Mouse (Mus musculus): ENCODE data around the gene Noc2l.

Gene Noc2l

DNA sequence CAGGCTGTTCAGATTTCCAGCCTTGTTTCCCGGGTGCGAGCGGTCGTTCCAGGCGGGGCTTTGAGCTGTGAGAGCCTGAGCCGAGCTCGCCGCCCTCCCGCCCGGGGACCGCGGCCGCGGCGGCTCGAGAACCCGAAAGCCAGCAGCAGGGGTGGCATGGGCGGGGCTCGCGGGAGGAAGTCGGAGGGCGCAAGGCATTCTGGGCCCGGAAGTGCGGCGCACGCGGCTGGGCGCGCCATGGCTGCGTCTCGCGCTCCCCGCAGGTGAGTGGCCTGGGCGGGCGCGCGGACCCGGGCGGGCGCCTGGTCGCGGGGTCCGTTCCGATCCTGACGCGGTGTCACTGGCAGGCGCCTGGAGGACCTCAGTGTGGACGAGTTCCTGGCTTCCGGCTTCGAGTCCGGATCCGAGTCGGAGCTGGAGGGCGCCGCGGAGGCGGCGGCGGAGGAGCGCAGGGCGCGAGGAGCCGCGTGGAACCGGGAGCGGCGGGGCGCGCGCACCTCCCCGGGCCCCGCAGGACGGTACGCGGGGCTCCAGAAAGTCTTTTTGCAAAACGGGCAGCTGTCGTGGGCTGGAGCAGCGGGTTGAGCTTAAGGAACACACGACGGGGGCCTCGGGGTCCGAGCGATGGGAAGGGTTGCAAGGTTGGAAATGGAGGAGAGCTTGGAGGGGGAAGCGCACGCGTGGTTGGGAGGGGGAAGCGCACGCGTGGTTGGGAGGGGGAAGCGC is at the start of gene Noc2l:
Noc2l (plus strand) TSS at position 203 of the 726 bp plus-strand sequence.
- peak; percentile 95 for DNase-seq (ENCODE audit: low read depth)

DNA sequence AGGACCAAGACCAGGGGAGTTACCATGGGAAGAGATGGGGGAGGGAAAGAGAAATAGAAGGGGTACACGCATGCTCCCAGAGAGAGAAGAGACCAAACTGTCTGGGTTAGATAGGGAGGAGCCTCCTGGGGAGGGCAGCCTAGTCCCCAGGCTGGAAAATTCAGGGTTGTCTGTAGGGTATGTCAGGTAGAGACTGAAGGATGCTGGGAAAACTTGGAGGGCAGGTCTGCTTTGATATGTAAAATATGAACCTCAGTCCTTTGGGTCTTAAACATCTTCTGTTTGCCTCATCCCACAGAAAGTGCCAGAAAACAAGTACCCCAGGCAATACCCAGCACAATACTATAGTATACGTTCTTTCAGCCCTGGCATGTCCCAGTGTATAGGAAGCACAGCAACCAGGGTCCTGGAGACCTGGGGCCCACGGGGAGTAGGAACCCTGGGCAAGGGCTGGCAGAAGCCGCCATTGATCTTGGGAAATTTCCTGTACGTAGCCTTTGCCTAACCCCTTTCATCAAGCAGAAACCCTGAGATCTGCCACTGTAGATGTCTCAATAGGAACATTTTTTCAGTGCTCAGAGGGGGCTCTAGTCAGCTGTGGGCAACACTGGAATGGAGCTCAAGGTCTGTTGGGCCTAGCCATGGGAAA is 47.5 kb upstream of the Noc2l start:
- no peak for DNase-seq (ENCODE audit: low read depth)

DNA sequence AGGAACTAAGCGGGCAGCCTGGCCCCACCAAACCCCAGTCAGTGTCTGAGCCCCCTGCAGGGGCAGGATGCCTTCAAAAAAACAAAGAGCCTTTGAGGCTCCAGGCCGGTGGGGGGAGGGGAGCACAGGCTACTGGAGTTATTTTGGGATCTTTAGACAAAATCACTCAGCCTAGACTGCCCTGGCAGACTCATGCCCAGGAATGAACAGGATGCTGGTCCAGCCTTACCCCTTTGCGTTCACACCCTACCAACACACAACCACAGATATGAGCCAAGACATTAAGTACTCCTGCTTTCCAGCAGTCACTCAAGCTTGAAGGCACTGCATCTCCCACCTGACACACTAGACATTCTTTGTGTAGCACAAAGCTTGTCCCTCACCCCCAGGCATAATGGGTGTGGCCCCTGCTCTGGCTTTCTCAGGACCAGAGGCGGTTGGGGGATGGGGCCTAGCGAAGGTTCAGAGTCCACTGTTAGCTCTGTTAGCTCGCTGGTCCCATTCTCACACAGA is 46.9 kb upstream of the Noc2l start:
- no peak for DNase-seq (ENCODE audit: low read depth)

DNA sequence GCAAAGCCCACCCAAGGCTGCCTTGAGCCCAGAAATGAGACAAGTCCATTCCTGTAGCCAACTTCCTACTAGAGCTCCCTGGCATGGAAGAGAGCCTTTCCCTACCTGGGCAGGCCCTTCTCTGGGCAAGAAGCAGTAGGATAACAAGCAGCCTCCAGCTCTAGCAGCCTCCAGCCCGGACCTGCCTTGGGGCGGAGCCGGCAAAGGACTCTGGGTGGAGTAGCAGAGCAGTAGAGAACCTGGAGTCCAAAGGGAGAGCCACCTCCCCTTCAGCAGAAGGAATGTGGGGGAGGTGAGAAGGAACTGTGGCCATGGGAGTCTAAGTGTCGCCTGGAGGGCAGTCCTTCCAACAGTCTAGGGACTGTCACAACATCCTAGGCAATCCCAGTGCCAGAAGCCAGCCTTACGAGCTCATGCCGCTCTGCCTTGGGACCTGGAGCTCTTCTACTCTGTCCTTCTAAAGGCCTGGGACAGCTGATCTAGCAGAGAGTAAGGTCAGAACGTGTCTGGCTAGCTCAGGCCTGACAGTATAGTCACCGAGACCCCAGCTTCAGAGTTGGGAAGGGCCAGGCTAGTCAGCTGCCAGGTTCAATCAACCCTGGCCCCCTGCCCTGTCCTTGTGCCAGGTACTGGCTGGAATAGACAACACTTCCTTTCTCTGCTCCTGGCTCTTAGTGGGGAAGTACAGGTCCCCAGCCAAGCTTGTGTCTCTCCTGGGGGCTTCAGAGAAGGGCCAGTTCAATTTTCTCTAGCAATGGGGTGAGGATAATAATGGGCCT is 43.2 kb upstream of the Noc2l start:
- DNase-seq (ENCODE audit: low read depth), result no peak

DNA sequence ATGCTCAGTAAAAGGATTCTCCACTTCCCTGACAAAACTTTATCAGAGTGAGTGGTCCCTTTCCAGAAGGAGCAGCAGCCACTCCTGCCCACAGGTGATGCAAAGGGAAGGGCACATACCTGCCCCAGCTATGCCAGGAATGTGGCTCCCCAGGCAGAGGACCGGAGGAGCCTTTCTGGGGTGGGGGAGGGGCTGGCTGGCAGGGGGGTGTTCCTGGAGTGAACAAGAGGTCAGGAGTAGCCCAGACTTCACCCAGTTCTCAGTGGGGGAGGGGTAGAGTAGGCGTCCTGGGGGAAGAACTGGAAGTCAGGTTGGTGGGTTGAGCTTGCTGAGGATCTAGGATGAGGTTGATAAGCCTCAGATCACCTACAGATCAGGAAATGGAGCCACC is 42.6 kb upstream of the Noc2l start:
- no peak for DNase-seq (ENCODE audit: low read depth)

DNA sequence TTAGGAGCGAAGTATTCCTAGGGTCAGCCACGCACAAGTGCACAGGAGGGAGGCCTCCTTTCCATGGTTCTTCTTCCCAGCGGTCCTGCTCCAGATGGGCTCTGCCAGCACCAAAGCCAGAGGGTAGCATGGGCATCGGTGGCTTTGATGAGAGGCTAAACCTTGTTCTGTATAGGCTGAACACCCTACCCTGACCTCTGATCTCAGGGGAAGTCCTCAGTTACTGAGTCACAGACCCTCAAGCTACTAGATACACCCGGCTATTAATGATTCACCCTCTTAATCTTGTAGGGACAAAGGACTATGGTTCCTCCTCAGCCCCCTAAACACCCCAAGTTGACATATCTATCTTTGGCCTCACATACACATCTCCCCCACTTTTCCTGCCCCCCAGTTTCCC is 41.9 kb upstream of the Noc2l start:
- no peak for DNase-seq (ENCODE audit: low read depth)

DNA sequence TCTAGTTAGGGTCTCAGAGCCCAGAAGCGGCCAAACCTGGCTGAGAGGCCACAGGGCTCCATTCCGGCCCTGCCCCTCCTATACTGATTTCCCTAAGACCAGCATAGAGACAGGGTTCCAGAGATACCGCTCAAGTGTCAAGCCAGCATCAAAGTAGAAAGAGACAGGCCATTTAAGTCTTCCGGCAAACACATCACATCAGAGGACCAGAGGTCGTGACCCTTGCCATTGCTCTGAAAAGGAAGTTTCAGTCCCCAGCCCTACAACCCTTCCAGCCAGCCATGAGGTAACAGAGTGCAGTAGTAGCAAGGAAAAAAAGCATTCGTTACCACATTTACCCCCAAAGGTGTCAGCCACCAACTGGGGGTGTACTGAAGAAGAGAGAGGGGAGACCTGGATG is 41.5 kb upstream of the Noc2l start:
- DNase-seq (ENCODE audit: low read depth), result no peak

DNA sequence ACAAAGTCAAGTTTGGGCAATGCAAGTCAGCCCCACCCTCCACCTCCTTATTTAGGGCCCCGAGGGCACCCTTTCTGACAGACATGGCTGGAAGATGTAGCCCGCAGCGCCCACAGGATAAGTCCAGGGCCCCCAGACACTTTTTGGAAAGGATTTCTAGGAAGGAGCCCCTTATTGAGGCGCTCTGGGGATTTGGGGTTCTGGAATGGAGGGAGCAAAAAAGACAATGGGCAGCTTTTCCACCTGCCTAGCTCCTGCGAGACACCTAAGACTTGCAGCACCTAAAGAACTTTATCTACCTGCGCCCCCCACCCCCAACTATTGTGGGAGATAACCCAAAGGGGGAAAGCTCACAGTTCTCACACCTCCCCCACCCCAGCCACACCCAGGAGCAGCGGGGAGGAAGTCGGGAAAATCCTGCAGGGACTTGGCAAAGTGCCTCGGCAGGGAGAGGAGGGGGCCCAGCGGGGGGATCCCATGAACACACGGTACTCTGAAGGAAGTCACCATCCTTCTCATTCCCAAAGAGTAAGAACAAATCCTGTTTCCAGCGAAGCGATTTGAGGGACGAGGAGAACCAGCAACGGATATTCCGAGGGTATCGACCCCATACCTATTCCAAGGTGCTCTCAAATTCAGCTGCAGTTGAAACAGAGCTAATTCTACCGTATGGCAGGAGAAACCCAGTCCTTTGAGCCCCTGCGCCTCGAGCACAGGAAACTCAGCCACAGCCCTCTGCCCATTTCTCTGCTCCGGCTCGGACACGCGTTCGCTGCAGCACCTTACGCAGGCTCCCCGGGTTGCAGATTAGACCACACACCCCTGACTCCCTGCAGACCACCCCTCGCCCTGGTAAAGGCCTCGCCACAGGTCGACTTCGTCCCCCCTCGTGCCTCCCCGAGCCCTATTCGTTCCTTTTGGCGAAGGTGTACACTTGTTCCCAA is 39.6 kb upstream of the Noc2l start:
- peak; percentile 54 for DNase-seq (ENCODE audit: low read depth)

DNA sequence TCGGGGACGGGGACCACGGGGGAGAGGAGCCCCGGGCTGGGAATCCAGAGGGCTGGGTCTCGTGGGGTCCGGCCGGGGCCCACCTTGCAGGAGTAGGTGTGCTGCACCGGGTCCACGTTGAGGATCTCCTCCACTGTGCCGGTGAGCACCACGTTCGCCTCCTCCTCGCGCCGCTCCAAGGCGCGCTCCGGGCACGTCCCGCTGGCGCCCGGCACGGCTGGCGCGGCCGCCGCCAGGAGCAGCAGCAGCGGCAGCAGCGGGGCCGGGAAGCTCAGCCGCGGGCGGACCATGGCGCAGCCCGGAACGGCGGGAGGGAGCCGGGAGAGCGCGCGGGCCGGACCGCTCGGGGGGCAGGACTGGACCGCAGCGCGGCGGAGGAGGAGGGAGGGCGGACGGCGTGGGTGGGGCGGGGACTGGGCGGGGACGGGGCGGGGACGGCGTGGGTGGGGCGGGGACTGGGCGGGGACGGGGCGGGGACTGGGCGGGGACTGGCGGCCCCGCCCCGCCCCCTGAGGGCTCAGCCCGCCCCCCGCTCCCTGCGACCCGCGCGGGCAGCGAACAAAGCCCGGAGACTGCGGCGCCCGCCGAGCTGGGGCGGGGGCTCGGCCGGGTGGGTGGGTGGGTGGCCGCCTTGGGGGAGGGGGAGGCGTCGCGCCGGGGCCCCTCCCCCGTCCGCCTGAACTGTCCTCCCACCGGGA is 38.5 kb upstream of the Noc2l start, which contains the start of gene Agrn:
Agrn (minus strand) TSS at position 358 of the 698 bp plus-strand sequence.
- peak; percentile 73 for DNase-seq (ENCODE audit: low read depth)

DNA sequence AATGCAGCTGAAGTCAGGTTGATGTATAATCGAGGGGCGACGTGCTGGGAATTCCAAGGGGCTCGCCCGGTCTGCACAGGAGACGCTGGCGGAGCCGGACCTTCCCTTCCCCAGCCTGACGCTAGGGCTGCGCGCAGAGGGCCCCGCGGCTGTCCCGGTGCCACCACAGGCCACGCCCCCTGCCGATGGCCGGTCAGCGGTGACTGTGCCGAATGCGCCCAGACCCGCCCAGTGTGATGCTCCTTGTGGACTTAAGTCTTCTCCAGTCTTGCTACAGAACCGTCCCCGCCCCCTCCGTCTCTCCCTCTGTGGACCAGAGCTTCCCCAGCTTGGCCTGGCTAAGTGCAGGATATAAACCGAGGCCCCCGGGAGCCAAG is 38.0 kb upstream of the Noc2l start:
- DNase-seq (ENCODE audit: low read depth), result peak; percentile 78

DNA sequence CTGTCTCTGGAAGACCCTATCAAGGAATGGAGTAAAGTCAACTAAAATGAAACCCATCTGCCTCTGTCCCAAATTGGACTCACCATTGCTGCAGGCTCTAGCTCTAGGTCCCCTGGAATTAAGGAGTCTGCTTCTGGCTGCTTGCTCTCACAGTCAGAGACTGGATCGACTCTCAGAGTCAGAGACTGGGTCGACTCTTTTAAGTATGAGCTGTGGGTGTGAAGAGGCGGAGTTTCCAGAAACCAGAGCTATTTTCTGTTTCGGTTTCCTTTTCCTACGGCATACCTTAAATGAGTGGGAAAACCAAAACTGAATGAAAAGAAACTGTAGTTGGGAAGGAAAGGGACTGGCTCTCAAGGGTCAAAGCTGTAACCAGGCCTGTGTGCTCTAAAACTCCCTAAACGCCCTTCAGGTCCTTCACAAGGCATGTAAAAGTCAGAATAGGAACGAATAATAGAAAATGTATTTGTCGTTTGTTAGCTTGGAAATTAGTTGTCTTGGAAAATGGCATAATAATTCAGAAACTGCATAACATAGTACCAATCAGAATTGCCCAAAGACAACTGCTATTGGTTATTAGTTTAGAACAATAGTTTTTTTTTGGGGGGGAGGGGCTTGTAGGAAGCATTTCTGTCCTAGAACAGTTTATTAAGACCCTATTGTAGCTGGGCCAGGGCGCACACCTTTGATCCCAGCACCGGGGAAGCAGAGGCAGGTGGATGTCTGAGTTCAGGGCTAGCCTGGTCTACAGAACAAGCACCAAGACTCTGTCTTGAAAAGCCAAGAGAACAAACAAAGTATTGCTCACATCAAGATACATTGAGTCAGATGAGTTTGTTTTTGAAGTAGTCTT is 35.0 kb upstream of the Noc2l start, which contains the start of gene Isg15:
Isg15 (minus strand) TSS at position 196 of the 853 bp plus-strand sequence.
- peak; percentile 93 for DNase-seq (ENCODE audit: low read depth)

DNA sequence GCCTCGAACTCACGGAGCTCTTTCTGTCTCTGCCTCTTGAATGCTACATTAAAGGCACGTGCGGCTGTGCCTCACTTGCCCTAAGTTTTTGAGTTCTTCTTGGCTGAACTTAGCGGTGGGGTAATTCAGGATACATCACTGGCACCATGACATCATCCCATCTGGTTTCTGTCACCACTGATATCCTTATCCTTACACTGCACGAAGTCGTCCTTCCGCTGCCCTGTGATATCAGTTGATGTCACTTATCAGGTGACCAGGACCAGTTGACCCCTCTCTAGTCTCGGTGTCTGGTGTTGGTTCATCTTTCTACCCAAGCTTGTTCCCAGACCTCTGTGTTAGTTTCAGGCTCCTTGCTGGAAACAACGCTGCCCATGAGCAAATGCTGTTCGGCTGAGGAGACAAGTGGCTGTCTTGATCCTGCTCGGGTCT is 33.3 kb upstream of the Noc2l start:
- no peak for DNase-seq (ENCODE audit: low read depth)

DNA sequence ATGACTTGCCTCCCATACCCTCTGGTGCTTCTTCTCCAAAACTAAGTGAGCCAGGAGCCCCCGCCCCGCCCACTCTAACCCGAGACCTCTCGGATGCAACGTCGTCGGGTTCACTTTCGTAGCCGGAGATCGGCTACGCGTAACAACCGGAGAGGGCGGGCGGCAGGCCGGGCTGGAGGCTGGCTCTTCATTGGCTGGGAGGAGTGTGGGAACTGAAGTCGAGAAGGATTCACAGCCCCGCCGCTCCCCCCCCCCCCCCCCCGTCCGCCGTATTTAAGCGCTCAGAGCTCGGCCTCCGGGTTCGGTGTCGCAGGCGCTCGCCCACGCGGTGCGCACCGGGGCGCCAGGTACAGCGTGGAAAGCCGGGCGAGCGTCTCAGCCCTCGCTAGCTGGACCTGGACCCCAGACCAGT is 32.8 kb upstream of the Noc2l start, which contains the start of gene AW011738:
AW011738 (plus strand) TSS at position 304 of the 412 bp plus-strand sequence.
- DNase-seq (ENCODE audit: low read depth), result peak; percentile 92

DNA sequence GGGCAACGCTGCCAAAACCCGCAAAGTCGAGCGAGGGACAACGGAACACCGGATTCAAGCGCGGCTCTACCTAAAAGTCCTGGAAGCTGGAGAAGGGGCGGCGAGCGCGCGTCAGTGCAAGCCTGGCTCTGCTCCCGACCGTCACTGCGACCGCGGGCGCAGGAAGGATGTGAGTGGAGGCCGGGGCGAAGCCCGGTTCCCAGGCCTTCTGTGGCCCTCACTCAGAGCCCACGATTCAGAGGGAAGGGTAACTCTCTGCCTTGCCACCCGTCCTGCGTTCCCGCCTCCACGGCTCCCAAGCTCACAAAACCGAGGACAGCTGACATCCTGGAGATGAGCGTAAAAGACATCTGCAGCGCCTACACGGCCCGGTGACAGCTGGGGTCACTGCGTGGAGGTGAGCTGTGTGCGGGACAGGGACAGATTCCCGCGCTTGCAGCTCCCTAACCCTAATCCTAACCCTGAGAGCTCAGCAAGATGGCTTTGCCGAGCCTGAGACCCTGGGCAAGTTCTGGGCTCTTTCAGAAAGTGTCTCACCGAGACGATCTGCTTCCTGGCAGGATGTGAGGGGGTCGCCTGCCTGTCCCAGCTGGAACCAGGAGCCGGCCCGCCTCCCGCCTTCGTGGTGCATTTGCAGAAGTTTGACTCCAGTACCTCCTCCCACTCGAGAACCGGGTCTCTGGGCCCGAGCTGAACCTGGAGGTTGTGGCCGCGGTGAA is 32.2 kb upstream of the Noc2l start:
- DNase-seq (ENCODE audit: low read depth), result peak; percentile 59

DNA sequence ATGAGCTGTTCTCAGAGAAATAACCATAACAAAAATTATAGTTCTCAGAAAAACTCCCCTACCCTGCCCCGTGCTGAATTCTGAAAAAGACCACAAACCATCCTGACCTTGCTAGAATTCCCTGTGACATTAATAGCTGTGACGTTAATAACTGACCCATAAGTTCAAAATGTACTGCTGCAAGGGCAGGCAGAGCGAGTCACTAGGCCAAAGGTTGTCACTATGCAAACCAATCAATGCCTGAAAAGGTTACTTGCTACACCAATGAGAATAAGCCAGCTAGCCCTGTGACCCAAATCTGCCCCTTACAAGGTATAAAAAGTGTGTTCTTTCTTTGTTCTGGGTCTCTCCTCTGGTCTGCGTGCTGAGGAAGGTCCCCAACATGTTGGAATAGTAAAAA is 26.9 kb upstream of the Noc2l start:
- no peak for DNase-seq (ENCODE audit: low read depth)

DNA sequence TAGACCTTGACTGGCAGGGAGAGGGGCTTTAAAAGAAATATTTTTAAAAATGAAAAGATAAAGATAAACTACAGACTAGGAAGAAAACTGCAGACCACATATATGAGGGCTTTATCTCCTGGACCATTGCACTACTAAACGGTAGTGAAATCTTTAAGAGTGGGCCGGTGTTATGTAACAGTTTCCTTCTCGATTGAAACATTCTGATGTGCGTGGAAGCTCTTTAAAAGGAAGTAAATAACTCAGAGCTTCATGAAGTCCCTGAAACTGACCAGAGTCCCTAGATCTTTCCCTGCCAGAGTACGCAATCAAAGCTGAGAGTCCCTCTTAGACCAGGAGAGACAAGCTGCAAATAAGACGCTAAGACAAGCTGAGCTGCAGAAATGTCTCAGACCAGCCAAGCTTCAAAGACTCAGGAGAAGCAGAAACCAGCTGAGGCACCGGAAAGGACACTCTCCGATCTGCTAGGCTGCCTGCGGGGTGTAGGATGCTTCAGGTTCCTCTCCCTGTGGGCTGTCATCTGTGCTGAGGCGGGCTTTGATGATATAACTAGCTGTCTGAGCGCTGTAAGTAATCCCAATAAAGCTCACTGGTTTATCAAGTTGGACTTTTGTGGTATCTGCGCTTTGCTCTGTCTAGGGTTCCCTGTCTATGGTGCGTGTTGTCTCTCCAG is 25.7 kb upstream of the Noc2l start:
- DNase-seq (ENCODE audit: low read depth), result no peak

DNA sequence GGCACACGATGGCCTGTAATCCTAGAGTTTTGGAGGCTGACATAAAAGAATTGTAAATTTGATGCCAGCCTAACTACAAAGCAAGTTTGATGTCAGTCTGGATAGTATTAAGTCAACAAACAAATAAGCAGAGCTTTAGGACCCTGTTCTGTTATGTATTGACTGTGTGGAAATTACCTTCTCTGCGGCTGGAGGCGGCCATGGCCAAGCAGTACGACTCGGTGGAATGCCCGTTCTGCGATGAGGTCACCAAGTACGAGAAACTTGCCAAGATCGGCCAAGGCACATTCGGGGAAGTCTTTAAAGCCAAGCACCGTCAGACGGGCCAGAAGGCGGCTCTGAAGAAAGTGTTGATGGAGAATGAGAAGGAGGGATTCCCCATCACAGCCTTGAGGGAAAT is 22.7 kb upstream of the Noc2l start:
- no peak for DNase-seq (ENCODE audit: low read depth)

DNA sequence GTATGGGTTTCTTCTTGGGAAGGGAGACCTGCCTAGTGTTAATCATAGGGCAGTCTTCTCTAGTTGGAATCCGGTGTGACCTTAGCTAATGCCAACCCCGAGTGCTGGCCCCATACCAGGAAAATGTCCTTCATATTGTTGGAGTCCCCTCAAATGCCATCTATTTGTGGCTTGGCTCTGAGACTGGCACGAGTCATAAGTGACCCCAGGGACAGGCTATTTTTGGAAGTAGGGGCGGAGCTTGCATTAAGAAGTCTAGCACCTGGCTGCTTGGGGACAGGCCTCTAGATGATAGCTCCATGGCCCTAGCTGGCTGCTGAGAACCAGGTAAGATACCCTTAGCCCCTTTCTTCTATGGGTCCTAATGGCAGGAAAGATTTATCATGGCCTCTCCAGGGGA is 20.2 kb upstream of the Noc2l start, which contains the start of gene Perm1:
Perm1 (plus strand) TSS at position 220 of the 400 bp plus-strand sequence.
- no peak for DNase-seq (ENCODE audit: low read depth)
